Mouse (Mus musculus) midbrain, embryonic 14.5 days (tissue): ENCODE results near the gene Trappc2l. TPM values are rescaled to one million over a fixed set of nuclear protein-coding genes. Genes with fewer than 3 reads are reported as not detected.

Experiments
- ATAC-seq: fragments of 200-750 bp; cut with Nextera tagmentation; 2 replicates; pipeline ENCODE4 v1.8.0; 2017; ENCODE audit warnings: moderate number of reproducible peaks, moderate library complexity; ENCODE audit not compliant: low FRiP score, low TSS enrichment
- DNase-seq: peaks from one replicate; pipeline ENCODE4 v3.0.0-alpha.2; 2015
- H3K27ac ChIP-seq: fragments of 300-500 bp; sonication (generic); replicated peaks from 2 replicates; pipeline ENCODE4 v1.5.1; 2014; ENCODE audit warnings: mild to moderate bottlenecking, low read depth, low read length, moderate library complexity
- H3K27me3 ChIP-seq: fragments of 300-500 bp; sonication (generic); 2 replicates; pipeline ENCODE4 v1.6.1; 2014; ENCODE audit warnings: low read length, control low read depth, mixed read lengths; ENCODE audit not compliant: control insufficient read depth, insufficient read depth
- H3K36me3 ChIP-seq: fragments of 300-500 bp; sonication (generic); 2 replicates; pipeline ENCODE4 v1.6.1; 2014; ENCODE audit warnings: low read length, control low read depth; ENCODE audit not compliant: control insufficient read depth, insufficient read depth
- H3K4me1 ChIP-seq: fragments of 300-500 bp; sonication (generic); 2 replicates; pipeline ENCODE4 v1.6.1; 2014; ENCODE audit warnings: mild to moderate bottlenecking, antibody characterized with exemption, low read length, control low read depth; ENCODE audit not compliant: control insufficient read depth, insufficient read depth
- H3K4me2 ChIP-seq: fragments of 300-500 bp; sonication (generic); 2 replicates; pipeline ENCODE4 v1.6.1; 2014; ENCODE audit warnings: mild to moderate bottlenecking, low read length, moderate library complexity
- H3K4me3 ChIP-seq: fragments of 300-500 bp; sonication (generic); replicated peaks from 2 replicates; pipeline ENCODE4 v1.5.1; 2014; ENCODE audit warnings: low read depth, low read length
- H3K9ac ChIP-seq: fragments of 300-500 bp; sonication (generic); replicated peaks from 2 replicates; pipeline ENCODE4 v1.6.1; 2014; ENCODE audit warnings: mild to moderate bottlenecking, low read length, moderate library complexity
- H3K9me3 ChIP-seq: fragments of 300-500 bp; sonication (generic); 2 replicates; pipeline ENCODE4 v1.6.1; 2016; ENCODE audit warnings: low read length, control low read depth, mixed read lengths; ENCODE audit not compliant: control insufficient read depth
- WGBS: fragments of 180-500 bp; shearing (Covaris S2); extraction: QIAGEN DNeasy Blood & Tissue Kit; methylation state at CpG from one replicate; pipeline ENCODE4 v1.1.7; 2014; 5-methylcytosine and 5-hydroxymethylcytosine counted together
- polyA plus RNA-seq: library from polyadenylated mRNA; unstranded; fragments of >200 nt; fragmentation: Nextera tagmentation; extraction: Ambion mirVana; gene quantifications from 2 replicates; pipeline ENCODE4 v1.2.1, GENCODE M21; 2014

The Trappc2l gene
- polyA plus RNA-seq, 1 experiment from 2014 or later = 107 TPM

DNA sequence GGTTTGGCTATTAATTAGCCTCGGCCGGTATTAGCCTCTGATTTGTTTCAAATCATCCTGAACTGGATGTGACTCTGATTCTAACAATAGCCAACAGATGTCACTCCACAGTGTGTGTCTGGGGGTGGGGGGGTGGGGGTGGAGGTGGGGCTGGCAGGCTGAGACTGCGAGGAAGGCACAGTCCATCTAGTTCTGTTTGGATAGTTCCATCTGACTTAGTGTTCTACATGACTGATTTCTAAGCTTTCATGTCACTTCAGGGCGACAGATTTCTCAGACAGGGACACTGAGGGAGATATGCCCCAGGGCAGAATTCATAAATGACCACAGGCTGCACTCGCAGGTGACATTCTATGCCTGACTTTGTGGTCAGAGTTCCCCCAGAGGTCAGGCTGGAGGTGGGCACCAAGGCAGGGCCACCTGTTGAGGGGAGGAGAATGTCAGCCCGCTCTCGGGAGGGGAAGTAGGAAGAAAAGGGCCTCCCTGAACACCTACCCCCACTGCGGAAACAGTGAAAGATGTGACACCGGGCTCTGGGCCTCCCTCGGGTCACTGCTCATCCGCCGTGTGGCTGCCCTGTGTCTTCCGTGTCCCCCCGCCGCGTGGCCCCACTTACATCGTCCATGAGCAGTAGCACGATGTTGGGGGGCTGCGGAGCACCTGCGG lies 695 bp upstream of the Trappc2l start:
- H3K4me2 ChIP-seq = peak overlapping the region; percentile 87
- H3K9me3 ChIP-seq = no peaks in the 10 kb centered on the region
- no peaks in the 10 kb centered on the region for H3K27me3 ChIP-seq
- peak overlapping the region; percentile 54 for H3K9ac ChIP-seq
- under 1% methylated on average over 20 of the region's 20 CpGs for WGBS
- H3K4me3 ChIP-seq = peak overlapping the region; percentile 63
- DNase-seq (no peak), ATAC-seq (0 out of 2 replicates have a peak, but pooled peaks have one; percentile 7)
- H3K36me3 ChIP-seq = peaks cover 5% of the 10 kb centered on the region
- H3K4me1 ChIP-seq = peaks cover 11% of the 10 kb centered on the region; the same call in 1 of the 2 replicates
- H3K27ac ChIP-seq = peak overlapping the region; percentile 70

DNA sequence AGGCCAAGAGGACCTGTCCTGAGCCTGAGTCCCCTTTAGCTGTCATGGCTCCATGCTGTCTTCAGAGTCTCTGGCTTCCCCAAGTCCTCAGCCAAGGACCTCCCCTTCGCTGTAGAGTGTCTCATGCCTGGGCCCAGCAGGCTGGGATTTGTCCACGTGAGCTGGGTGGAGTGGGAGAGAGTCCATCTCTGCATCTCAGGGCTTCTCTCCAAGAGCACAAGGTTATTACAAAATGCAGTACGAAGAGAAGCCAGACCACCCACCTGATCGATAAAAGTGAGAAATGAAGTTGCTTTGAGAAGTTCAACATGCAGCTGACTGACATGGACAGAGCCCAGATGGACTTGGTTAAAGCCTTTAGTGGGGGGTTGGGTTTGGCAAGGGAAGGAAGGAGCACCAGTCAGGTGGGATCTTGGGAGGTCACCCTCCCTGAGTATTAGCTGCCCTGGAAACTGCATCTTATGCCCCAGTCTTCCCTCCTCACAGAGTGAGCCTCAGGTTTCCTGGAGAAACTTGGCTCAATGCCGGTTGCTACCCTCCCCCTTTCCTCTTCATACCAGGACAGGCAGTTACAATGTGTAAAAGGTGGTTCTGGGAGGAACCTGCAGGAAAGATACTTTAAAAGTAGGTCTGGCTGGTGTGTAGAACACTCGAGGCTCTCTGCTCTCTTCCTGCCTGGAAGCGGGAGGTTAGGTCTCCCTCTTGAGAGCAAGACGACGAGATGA lies 4.9 kb downstream of the Trappc2l start:
- WGBS = 80% methylated on average over 9 of the region's 9 CpGs
- H3K9ac ChIP-seq = no peak overlapping the region
- no peak overlapping the region for H3K4me2 ChIP-seq
- peaks cover 5% of the 10 kb centered on the region for H3K36me3 ChIP-seq
- no peaks in the 10 kb centered on the region for H3K27me3 ChIP-seq
- H3K27ac ChIP-seq = no peak overlapping the region
- DNase-seq = no peak
- peaks cover 7% of the 10 kb centered on the region; the same call in 1 of the 2 replicates for H3K4me1 ChIP-seq
- ATAC-seq = no peak
- no peaks in the 10 kb centered on the region for H3K9me3 ChIP-seq
- no peak overlapping the region for H3K4me3 ChIP-seq

DNA sequence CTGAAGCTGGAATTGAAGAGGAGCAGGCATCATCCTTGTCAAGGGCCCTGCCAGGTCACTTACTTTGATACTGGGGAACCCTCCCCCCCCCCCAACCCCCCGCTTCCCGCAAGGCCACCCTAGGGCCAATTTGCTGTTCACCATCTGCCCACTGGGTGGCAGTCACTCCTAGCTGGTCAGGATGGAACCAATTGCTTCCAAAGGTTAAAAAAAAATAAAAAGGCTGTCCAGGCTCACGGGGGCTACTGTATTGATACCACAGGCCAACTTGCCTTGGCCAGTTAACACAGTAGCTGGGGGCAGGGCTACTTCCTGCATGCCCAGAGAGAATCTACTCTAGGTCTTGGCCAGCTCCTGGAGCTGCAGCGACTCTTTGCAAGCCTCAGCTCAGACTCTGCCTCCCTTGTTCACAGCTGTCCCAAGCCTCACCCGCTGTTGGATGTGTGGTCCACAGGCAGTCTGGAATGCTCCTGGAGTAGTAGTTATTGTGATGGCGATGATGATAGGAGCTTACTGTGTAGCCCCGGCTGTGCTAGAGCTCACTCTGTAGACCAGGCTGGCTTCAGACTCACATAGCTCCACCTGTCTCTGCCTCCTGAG lies 6.6 kb downstream of the Trappc2l start:
- no peaks in the 10 kb centered on the region for H3K4me1 ChIP-seq
- WGBS = 38% methylated on average over 5 of the region's 7 CpGs
- H3K36me3 ChIP-seq = peaks cover 5% of the 10 kb centered on the region
- H3K4me2 ChIP-seq = no peak overlapping the region
- no peak overlapping the region for H3K4me3 ChIP-seq
- H3K27ac ChIP-seq = peak overlapping the region; percentile 26; the same call in 1 of the 2 replicates
- H3K9ac ChIP-seq = no peak overlapping the region
- ATAC-seq (no peak), DNase-seq (peak; percentile 89)
- no peaks in the 10 kb centered on the region for H3K27me3 ChIP-seq
- H3K9me3 ChIP-seq = no peaks in the 10 kb centered on the region

DNA sequence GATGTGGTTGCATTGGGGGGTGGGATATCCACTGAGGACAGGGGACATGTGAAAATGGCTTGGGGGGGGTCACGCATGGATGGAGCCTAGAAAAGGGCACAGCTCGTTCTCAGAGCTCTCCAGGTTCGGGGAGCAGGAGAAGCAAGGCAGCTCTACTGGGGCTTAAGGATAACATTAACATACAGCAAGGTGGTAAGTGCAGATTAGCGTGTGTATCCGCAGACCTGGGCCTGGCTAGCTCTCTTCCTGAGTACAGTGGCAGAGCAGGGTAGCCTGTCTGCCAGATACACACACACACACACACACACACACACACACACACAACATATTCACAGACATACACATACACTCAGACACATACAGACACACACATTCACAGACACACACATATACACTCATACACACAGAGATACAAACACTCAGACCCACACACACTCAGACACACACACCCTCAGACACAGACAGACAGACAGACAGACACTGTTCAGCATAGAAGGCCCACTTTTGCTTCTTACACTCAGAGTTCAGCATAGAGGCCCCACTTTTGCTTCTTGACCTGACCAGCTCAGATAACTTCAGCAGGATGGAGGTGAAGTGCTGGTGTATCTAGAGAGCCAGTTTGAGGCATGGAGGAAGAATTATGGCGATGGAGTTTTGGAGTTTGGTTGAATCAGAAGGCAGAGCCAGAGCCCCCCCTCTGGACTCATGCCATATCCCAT lies 7.4 kb downstream of the Trappc2l start:
- H3K9me3 ChIP-seq = no peaks in the 10 kb centered on the region
- ATAC-seq (no peak), DNase-seq (no peak)
- H3K4me3 ChIP-seq = no peak overlapping the region
- H3K4me2 ChIP-seq = no peak overlapping the region
- no peaks in the 10 kb centered on the region for H3K27me3 ChIP-seq
- no peaks in the 10 kb centered on the region for H3K4me1 ChIP-seq
- 0 out of 2 replicates have a peak overlapping the region, but pooled peaks have one; percentile 26 for H3K27ac ChIP-seq
- H3K9ac ChIP-seq = no peak overlapping the region
- 66% methylated on average over 6 of the region's 6 CpGs for WGBS
- peaks cover 5% of the 10 kb centered on the region for H3K36me3 ChIP-seq

DNA sequence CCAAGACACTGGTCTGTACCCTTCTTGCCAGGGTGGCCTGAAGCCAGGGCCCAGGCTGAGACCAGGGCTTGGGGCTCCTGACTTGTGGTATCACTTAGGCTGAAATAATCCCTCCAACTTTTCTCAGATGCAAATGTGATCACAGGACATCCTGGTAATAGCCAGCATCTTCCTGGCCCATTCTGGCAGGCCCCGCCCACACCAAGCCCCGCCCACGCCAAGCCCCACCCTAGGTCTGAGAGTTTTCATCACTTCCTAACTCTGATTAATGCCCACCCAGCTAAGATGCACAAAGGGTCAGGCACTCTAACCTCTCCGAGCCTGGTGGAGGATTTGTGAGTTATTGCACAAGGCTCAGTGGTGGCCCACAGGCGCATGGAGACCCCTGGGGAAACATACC lies 9.0 kb downstream of the Trappc2l start:
- peaks cover under 1% of the 10 kb centered on the region; the same call in 1 of the 2 replicates for H3K36me3 ChIP-seq
- no peaks in the 10 kb centered on the region for H3K9me3 ChIP-seq
- H3K9ac ChIP-seq = no peak overlapping the region
- no peak overlapping the region for H3K27ac ChIP-seq
- H3K27me3 ChIP-seq = no peaks in the 10 kb centered on the region
- ATAC-seq (no peak), DNase-seq (no peak)
- no peaks in the 10 kb centered on the region for H3K4me1 ChIP-seq
- no peak overlapping the region for H3K4me2 ChIP-seq
- no peak overlapping the region for H3K4me3 ChIP-seq
- WGBS = 43% methylated on average over 5 of the region's 5 CpGs

DNA sequence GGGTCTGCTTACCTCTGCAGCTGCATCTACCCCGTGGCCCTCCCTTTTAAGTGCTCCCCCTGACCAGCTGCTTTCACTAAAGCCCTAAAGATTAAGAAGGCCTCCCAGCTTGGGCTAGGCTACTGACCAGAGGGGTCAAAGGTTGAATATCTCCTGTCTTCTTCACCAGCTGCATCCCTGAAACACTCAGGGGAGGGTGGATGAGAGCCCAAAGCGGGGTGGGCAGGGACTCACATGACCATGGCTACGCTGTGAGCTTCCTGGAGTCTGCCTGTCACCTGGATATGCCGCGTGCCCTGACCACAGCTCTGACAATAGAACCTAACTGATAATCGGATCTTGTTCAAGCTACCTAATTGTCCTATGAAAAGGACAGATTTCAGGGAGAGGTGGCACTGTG lies 11.3 kb downstream of the Trappc2l start, which contains the start of gene Pabpn1l:
Gene Pabpn1l, minus strand, starts transcription at position 13 of the 400 bp plus-strand sequence.
- WGBS = 64% methylated on average over 6 of the region's 6 CpGs
- no peaks in the 10 kb centered on the region for H3K27me3 ChIP-seq
- H3K4me3 ChIP-seq = no peak within 1 kb of the TSS
- H3K27ac ChIP-seq = no peak within 1 kb of the TSS
- no peak for DNase-seq
- no peaks in the 10 kb centered on the region for H3K9me3 ChIP-seq
- ATAC-seq = no peak
- no peaks in the 10 kb centered on the region for H3K36me3 ChIP-seq
- no peak within 1 kb of the TSS for H3K4me2 ChIP-seq
- H3K4me1 ChIP-seq = no peaks in the 10 kb centered on the region
- no peak within 1 kb of the TSS for H3K9ac ChIP-seq

DNA sequence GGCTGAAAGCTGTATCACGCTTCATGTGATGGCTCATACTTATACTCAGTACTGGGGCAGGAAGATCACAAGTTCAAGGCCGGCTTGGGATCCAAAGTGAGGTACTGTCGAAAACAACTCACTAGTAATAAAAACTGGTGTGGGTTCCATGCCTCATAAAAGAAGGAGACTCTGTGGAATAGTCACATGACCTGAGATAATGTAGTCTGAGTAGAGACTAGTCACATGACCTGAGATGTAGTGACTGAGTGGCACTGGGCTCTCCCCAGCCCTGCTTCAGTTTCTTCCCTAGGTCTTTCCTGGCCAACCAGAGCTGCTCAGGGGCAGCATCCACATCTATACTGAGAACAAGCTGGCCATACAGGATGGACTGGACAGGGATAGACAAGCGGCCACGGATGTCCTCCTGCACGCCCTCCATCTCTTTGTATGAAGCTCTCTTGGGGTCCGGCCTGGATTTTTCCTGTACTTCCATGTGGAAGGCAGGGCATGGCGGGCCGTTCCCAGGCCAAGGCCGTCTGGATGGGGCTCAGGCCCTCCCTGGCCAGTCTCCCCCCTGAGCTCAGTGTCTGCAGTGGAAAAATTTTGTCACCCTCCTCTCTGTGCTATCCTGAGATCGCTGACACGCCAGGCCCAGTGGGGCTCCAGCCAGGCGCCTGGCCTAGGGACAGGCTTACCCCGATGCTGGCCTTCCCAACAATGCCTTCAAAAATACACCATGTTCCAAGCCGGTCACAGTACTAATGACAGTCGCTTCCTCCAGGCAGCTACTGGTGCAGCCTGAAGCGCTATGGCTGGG lies 12.6 kb downstream of the Trappc2l start:
- H3K27me3 ChIP-seq = no peaks in the 10 kb centered on the region

DNA sequence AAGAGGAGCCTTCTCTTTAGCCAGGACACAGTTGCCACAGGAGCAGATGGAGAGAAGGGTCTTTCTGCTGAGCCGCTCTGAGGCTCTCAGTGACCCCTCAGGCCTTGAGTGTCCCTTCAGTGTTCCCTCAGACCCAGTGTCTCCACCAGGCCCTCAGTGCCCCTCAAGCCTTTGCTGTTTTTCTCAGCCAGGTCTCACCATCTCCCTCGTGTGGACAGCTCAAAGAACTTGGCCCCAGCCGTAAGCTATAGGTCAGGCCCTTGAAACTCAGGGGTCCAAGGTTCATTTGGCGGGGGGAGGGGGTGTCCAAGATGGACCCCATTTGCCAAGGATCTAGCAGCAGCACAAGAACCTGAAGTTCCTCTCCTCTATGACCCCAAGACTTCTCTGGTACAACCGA lies 13.2 kb downstream of the Trappc2l start:
- DNase-seq (no peak), ATAC-seq (no peak)
- H3K4me1 ChIP-seq = no peaks in the 10 kb centered on the region
- WGBS = 73% methylated on average over 5 of the region's 5 CpGs
- H3K9me3 ChIP-seq = no peaks in the 10 kb centered on the region
- no peaks in the 10 kb centered on the region for H3K27me3 ChIP-seq
- no peak overlapping the region for H3K4me2 ChIP-seq
- no peak overlapping the region for H3K9ac ChIP-seq
- H3K36me3 ChIP-seq = peaks cover 16% of the 10 kb centered on the region
- H3K27ac ChIP-seq = no peak overlapping the region
- no peak overlapping the region for H3K4me3 ChIP-seq

More for the DNA sequence above, 12.6 kb downstream of the Trappc2l start:
- H3K4me3 ChIP-seq = no peak overlapping the region
- DNase-seq (no peak), ATAC-seq (no peak)
- H3K9me3 ChIP-seq = no peaks in the 10 kb centered on the region
- no peak overlapping the region for H3K27ac ChIP-seq
- H3K4me2 ChIP-seq = no peak overlapping the region
- no peak overlapping the region for H3K9ac ChIP-seq
- peaks cover 11% of the 10 kb centered on the region; the same call in 1 of the 2 replicates for H3K36me3 ChIP-seq
- H3K4me1 ChIP-seq = no peaks in the 10 kb centered on the region
- WGBS = 86% methylated on average over 17 of the region's 17 CpGs
